Mouse (Mus musculus) heart, adult 11 months (tissue): ENCODE results near the gene Ciz1.
A peak's percentile ranks its signal among the peaks of the same experiment; 100 is the strongest.
"Not testable (repeated sequence)": the region's sequence is repeated elsewhere in the genome, so short reads cannot be mapped to it uniquely, and the experiment has no call there.

Experiments
- DNase-seq: peaks from one replicate; pipeline ENCODE4 v3.0.0; 2022

Ciz1 gene

GRCm38 (mm10) chr2:32348311-32348710 is 3.8 kb upstream of the Ciz1 start:
- no peak for DNase-seq

GRCm38 (mm10) chr2:32349625-32350255 is 2.4 kb upstream of the Ciz1 start:
- no peak for DNase-seq

- DNase-seq: peak; percentile 95
These were observed 1.6 kb upstream of the Ciz1 start for GRCm38 (mm10) chr2:32350471-32351051.

GRCm38 (mm10) chr2:32351471-32351961 is 611 bp upstream of the Ciz1 start:
- DNase-seq: no peak

- peak; percentile 99 for DNase-seq
These were observed 948 bp downstream of the Ciz1 start, which contains the start of gene Dnm1 for GRCm38 (mm10) chr2:32353007-32353542. Dnm1 (minus strand) TSS chr2:32353338.

GRCm38 (mm10) chr2:32353836-32354235 is 1.7 kb downstream of the Ciz1 start:
- DNase-seq: peak; percentile 91

GRCm38 (mm10) chr2:32354336-32354895 is 2.3 kb downstream of the Ciz1 start:
- DNase-seq: no peak

- no peak for DNase-seq
These were observed 4.1 kb downstream of the Ciz1 start for GRCm38 (mm10) chr2:32356216-32356615.

- DNase-seq: peak; percentile 91
These were observed 5.6 kb downstream of the Ciz1 start for GRCm38 (mm10) chr2:32357710-32358109.

- peak; percentile 91 for DNase-seq
These were observed 6.3 kb downstream of the Ciz1 start for GRCm38 (mm10) chr2:32358381-32358780.

- DNase-seq: peak; percentile 99
These were observed 8.6 kb downstream of the Ciz1 start for GRCm38 (mm10) chr2:32360741-32361140.

- peak; percentile 98 for DNase-seq
These were observed 9.3 kb downstream of the Ciz1 start for GRCm38 (mm10) chr2:32361437-32361836.

GRCm38 (mm10) chr2:32362274-32362673 is 10.1 kb downstream of the Ciz1 start:
- not testable (repeated sequence) for DNase-seq

GRCm38 (mm10) chr2:32362817-32363340 is 10.8 kb downstream of the Ciz1 start:
- peak; percentile 100 for DNase-seq

GRCm38 (mm10) chr2:32363376-32364106 is 11.4 kb downstream of the Ciz1 start:
- no peak for DNase-seq

- peak; percentile 92 for DNase-seq
These were observed 12.0 kb downstream of the Ciz1 start for GRCm38 (mm10) chr2:32364121-32364520.

- peak; percentile 91 for DNase-seq
These were observed 15.2 kb downstream of the Ciz1 start for GRCm38 (mm10) chr2:32367315-32367714.

GRCm38 (mm10) chr2:32374191-32374590 is 22.1 kb downstream of the Ciz1 start:
- DNase-seq: peak; percentile 97

- DNase-seq: no peak
These were observed 23.3 kb downstream of the Ciz1 start for GRCm38 (mm10) chr2:32375317-32375940.

- DNase-seq: no peak
These were observed 24.8 kb downstream of the Ciz1 start for GRCm38 (mm10) chr2:32376963-32377362.

GRCm38 (mm10) chr2:32380001-32380500 is 27.9 kb downstream of the Ciz1 start:
- no peak for DNase-seq

GRCm38 (mm10) chr2:32381141-32381774 is 29.1 kb downstream of the Ciz1 start:
- DNase-seq: no peak
